Mouse (Mus musculus) cerebral cortex, adult 2 months (tissue): ENCODE measurements around the gene Atp5f1.

Source experiments
- WGBS: fragments of 180-500 bp; shearing (Covaris S2); methylation state at CpG from one replicate; pipeline ENCODE4 v1.1.7; 2018; 5-methylcytosine and 5-hydroxymethylcytosine counted together

Atp5f1 gene

DNA sequence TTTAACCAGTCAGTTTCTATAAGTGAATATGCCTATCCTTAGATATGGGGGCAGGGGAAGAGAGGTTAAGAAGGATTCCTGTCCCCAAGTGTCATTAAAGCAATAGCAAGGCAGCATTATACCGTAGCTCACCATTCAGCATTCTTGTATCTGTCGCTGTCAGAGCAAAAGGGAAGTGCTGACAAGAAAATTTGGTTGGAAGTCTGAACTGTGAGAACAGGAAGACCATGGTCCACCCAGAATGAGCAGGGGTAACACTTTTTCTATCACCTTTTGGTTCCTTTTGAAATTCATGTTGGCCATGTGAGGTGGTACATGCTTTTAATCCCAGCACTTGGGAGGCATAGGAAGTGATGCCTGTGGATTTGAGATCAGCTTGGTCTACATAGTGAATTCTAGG lies 28.8 kb downstream of the Atp5f1 start:
- WGBS = 90% methylated on average over 2 of the region's 2 CpGs

DNA sequence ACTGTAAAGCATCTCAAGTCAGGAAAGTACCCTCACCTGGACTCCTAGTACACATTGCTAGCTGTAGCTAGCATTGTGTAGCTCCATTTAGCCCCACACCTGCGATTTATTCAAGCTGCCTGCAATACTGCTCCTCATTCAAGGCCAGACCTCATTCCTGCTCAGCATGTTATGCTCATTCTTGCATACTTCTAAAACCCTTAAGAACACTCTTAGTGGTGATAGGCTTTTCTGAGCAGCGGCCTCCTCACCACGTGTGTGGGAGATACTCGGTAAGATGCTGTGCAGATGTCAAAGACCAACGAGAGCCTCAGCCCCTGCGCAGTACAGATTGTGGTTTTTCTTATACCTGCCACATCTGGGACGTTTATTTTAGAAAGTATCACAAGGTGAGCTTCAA lies 30.1 kb downstream of the Atp5f1 start:
- 83% methylated on average over 7 of the region's 7 CpGs for WGBS

DNA sequence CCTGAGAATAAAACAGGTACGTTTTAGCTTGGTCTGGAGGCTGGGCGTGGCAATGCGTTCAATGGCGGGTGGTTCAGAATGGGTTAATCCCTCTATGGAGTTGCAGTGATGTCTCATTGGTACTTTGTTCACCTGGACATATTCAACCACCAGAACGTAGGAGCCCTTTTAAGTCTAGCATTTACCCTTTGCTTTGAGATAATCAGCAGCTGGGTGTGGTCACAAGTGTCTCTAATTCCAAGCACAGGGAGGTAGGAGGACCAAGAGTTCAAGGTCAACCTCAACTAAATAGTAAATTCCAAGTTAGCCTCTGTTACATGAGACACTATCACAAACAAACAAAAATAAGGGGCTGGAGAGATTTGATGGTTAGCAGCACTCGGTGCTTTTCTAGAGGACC lies 31.1 kb downstream of the Atp5f1 start:
- WGBS = 89% methylated on average over 6 of the region's 6 CpGs

DNA sequence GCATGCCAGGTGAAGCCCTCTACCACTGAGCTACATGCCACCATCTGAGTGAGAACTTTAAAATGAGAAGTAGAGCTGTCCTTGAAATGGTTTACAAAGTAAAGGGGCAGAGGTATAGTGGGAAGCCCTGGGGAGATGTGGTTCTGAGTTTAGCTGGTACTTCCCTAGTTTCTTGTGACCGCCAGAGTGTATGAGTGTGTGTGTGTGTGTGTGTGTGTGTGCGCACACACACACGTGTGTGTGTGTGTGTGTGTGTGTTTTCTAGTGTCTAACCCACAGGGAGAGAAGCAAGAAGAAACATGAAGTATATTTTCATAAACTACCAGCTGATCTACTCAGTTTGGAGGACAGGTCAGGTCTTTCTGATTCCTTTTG lies 31.7 kb downstream of the Atp5f1 start:
- 82% methylated on average over 3 of the region's 3 CpGs for WGBS

DNA sequence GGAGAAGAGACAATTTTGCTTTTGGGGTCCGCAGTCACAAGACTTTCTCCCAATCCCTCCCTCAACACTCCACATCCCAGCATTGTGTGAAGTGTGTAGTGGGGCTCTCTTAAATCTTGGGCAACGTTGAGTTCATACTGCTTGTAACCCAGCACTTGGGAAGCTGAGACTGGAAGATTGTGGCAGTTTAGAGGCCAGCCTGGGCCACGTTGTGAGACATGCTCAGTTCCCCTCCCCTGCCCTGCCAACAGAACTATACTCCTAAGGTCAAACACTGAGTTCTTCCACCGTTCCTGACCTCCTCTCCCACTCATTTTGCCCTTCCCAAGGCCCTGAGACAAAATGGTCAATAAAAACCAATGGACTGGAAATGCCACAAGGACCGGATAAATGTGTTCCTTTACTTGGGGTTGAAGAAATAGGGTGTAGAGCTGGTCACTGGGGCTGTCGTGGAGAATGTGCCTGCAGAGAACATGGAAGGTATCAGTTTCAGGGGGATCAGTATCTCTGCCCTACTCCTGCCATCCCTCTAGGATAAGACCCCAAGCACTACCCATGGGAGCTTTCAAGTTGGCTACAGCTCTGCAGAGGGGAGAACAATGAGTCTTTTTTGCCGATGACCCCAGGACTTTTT lies 32.2 kb downstream of the Atp5f1 start:
- WGBS = 88% methylated on average over 7 of the region's 7 CpGs

DNA sequence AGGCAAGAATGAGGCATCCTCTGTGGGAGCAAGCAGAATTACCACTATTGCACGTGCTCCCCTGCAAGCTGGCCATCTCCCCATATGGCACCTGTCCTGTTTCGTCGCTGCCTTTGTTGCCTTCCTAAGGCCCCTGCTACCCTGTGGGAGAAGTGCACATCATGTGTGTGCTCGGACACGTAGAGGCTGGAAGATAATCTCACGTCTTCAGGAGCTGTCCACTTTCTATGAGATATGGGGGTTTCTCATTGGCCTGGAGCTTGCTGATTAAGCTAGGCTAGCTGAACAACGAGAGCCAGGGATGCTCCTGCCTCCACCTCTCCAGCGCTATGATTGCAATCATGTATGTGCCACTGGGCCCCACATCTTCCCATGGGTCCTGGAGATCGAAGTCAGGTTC lies 35.3 kb downstream of the Atp5f1 start:
- WGBS = 92% methylated on average over 9 of the region's 9 CpGs

DNA sequence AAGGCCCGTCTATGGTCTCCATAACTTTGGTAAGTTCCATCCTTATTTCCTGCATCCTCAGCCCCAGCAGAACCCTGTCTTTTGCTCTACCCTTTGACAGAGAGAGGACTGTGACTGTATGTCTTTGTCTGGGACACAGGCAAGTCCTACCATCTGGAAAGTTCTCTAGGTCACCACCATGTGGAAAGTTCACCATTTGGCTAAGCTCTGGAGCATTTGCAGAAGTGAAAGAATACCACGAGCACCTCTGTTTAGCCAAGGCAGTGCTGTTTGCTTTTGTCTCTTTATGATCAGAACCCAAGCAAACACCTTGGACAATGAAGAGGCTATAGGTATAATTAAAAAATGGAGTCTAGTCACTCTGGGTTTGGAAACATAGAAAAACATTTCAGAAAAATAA lies 37.9 kb downstream of the Atp5f1 start:
- 75% methylated on average over 2 of the region's 2 CpGs for WGBS

DNA sequence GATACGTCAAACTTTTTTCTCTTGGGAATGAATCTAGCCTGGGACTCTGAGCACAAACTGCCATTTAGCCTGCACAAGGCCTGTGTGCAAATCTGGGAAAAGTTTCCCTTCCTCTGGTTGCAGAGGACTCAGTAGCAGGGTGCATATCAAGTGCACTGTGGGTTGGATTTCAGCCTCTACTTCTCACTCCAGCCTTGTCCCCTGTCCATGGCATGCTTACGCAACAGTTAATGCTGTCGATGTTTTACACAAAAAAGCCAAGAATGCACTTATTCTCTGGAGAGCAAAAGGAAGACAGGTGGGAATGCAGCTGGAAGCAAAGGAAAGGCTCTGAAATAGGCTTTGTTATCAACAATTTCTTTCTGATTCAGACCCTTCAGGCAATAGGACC lies 41.5 kb downstream of the Atp5f1 start:
- WGBS = 70% methylated on average over 3 of the region's 3 CpGs

DNA sequence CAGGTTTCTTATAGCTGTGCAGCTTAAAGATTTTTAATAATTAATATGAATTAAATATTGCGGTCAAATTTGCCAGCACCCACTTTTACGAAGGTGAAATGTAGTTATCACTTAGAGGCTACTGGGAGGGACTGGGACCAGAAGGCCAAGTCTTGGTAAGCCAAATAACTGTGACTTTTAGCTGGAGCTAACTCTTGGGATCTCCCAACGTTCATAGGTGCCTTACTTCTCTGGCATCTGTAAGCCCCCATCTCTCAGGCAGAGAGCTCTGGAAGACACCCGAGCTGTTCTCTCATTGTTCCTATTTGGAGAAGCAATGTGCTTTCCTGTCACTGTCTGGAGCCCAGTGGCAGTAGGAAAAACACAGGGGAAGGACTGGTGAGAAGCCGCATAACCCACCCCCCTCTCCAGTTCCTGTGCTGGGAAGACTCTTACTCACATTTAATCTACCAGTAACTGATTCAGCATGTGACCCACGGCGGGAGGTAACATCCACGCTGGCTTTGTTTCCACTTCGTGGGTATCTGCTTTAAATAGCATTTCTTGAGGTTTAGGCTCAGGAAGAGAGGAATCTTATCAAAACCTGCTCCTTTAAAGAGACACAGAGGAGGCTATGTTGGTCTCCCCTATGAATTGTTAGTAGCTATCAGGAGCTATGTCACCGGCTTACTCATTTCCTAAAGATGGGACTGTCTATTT lies 42.1 kb downstream of the Atp5f1 start:
- 64% methylated on average over 10 of the region's 10 CpGs for WGBS

DNA sequence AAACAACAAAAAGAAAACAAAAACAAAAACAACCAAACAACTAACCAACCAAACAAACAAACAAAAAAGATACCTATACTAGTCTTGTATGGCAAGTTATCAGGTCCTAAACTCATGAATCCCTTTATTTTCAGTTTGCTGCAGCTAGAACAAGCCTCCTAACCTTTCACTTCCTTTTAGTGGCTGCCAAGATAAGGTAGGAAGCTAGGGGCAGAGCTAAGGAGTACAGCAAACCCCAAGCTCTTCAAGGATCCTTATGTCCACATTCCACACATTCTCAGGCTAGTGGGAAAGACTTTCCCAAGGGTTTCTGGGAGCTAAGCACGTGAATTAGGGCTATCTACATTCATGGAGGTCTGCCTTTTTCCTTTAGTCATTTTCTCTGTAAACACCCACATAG lies 44.6 kb downstream of the Atp5f1 start:
- 69% methylated on average over 1 of the region's 1 CpGs for WGBS

DNA sequence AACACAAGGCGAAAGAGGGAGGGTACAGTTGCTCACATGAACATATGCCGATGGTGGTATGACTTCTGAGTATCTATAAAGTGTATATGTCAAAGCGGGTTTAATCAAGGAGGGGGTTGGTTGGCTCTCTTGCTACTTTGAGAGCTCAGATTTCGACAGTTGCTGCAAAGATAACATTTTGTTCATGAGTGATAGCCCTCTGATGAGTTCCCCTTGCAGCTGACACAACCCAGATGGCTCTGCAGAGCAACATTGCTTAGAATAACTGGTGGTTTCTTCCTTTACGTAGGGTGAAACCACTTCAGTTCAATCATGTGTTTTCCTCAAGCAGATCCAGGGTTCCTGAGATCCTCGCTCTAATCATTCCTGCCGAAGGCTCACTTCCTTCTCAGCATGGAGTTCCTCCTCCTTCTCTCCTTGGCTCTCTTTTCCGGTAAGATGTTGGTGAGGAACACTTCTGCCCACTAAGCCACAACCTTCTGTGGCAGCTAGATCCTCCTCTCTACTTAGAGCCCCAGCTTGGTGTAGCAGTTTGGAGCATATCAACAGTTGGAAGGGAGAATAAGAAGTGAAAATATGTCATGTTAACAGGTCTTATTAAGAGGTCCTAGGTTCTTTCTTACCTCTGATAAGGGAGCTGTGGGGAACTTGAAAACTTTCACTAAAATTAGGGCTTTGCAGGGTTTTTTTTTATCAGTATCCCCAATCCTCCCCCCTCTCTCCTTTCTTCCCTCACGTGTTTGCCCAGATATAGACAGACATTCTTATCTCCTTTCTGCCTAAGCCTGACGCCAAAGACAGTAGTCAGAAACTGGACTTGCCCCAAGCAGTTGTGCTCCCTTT lies 45.8 kb downstream of the Atp5f1 start:
- 60% methylated on average over 10 of the region's 10 CpGs for WGBS

DNA sequence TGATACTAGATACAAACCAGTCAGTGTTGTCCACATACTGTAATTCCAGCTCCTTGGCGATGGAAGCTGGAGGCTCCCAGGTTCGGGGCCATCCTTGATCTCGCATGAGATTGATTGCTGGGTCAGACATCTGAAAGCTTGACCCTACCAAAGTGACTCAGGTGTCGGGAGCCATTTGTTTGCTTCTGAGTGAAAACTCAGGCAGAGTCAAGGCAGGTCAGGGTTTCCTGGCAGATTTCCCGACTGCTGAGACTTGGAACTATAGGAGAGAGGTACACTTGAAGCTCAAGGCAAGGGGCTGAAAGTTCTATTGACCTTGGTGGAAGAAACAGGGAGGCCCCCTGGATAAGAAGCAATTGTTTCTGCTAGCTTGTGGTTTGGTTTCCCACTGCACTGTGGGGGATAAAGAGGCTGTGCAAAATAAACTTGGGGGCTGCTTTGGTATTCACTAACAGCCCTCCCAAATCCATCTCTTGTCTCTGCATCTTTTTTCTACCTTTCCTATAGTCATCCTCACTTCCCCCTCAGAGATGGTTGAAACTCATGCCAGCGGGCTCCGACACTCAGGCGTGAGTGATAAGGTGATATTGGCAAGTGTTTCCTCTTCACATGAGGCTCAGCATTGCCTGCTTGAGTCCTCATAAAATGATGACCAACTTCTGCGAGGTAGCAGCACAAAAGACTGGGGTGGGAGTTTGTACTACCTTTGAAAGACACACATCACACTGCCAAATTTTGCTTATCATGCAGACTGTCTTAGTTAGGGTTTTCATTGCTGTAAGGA lies 47.6 kb downstream of the Atp5f1 start:
- 86% methylated on average over 9 of the region's 9 CpGs for WGBS

DNA sequence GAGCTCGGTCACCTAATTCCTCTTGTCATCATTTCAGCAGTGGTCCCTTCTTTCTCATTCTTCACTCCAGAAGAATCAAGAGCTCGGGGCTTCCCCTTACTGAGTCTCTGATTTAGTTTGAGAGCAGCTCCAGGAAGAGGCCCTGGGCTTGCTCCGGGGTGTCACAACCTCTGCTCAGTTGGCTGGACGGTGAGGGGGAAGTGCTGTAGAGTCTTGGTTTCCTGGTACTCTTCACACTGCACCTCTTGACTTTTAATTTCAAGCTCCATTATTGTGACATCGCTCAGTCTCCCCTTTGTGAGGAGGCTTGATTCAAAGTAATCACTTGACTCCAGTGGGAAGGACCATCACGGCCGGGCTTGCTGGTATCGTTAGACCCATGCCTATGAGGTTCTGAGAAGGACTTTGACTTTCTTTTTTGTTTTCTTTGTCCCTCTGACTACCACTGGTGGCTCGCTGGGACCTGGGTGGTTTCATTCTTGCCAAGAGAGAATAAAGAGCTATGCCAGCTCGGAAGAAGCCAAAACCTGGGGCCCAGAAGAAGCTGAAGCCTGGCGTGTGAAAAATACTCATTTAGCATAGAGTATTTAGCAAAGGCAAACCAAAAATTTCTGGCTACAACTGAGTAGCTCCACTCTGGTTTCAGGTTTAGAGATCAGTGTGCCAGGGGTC lies 49.2 kb downstream of the Atp5f1 start:
- WGBS = 71% methylated on average over 11 of the region's 11 CpGs

DNA sequence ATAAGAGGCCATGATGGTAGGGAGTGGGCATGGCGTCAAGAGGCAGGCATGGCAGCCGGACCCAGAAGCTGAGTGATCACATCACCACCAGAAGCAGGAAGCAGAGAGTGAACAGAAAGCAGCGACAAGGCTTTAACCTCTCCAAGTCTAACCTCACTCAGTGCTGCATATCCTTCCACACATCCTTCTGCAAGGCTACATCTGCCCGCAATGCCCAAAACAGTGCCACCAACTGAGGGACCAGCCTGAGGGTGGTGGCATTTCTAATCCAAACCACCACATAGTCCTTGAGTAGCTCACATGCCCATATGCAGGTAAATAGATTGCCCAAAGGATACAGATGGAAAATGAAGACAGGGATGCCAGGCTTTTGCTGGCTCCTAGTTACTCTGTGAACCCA lies 50.9 kb downstream of the Atp5f1 start:
- 85% methylated on average over 4 of the region's 4 CpGs for WGBS

DNA sequence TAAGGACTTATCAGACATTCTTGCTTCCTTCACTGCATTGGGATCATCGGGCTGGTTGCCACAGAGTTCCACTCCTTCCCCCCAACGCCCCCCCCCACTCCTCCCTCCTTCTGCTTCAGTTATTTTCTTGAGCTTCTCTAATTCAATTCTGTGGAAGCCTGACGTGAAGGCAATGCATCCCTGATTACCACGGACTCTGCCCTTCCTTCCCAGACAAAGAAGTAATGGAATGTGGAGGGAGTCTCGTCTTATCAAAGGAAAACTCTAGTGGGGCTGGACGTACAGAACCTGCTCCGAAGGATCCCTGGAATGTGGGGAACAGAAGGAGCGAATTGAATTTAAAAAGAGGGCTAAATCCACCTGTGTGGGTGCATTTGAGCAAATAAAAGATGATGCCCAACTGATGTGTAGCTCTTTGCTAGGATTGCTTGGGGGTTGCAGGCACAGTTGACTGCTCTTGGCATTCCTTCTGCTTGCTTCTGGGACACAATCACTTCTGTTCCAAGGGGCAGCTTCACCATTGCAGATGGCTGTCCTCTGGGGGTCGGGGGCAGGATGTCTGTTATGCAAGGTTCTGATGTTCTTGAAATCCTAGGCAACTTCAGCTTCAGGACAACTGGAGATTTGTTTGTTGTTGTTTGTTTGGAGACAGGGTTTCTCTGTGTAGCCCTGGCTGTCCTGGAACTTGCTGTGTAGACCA lies 51.8 kb downstream of the Atp5f1 start:
- WGBS = 60% methylated on average over 9 of the region's 9 CpGs

DNA sequence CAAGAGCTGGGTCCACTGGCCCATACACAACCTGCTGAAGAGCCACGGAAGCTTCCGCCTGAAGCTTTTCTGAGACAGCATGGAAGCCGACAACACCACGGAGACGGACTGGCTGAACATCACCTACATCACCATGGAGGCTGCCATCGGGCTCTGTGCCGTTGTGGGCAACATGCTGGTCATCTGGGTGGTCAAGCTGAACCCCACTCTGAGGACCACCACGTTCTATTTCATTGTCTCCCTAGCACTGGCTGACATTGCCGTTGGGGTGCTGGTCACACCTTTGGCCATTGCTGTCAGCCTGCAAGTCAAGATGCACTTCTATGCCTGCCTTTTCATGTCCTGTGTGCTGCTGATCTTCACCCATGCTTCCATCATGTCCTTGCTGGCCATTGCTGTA lies 55.2 kb downstream of the Atp5f1 start:
- WGBS = 93% methylated on average over 9 of the region's 9 CpGs

DNA sequence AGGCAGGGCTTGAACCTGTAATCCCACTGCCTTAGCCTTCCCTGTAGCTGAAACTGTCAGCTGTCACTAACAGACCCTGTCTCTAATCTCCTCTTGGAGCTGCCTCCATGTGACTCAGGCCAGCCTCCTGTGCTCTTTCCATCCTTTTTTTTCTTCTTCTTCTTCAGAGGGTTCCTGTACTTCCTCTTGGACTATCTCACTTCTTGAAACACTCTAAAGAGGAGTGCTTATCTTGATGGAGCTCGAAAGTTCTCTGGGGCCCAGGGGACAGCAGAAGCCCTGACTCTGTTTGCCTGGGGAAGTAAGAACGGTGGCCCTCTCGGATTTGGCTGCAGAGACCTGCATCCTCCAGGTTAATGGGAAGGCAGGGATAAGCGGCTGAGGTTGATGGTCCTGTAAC lies 55.7 kb downstream of the Atp5f1 start:
- WGBS = 83% methylated on average over 4 of the region's 4 CpGs

DNA sequence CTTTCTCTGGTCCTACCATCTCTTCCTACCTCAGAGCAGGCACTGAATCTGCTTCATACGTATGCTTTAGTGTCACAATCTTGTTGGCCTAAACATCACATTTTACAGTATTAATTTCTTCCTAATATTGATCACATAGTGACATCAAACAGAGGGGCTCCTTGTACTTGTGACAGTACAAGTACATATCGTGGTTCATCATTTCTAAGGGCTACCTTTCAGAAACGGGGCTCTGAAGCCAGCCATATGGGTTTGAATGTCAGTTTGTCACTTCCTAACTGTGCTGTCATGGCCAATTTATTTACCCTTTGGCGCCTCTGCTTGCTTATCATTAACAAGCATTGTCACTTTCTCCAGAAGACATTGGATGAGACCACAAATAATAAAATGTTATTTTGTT lies 58.4 kb downstream of the Atp5f1 start:
- 85% methylated on average over 4 of the region's 4 CpGs for WGBS

DNA sequence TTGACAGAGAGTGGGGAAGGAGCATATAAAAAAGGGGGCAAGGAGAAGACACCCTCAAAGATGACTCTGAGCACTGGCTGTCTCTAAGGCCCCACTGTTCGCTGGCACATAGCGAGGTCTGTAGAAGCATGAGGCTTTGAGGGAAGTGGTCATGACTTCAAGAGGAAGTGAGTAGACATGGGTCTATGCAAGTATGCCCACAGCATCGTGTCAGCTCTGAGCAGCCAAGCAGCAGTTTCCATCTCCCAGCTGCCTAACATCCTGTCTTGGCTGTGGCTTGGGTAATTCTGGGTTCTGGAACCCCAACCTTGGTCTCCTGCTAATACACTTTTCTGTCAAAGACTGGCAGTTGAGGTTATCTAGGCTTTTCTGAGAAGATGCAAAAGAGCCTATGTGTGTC lies 59.2 kb downstream of the Atp5f1 start:
- 75% methylated on average over 3 of the region's 3 CpGs for WGBS

DNA sequence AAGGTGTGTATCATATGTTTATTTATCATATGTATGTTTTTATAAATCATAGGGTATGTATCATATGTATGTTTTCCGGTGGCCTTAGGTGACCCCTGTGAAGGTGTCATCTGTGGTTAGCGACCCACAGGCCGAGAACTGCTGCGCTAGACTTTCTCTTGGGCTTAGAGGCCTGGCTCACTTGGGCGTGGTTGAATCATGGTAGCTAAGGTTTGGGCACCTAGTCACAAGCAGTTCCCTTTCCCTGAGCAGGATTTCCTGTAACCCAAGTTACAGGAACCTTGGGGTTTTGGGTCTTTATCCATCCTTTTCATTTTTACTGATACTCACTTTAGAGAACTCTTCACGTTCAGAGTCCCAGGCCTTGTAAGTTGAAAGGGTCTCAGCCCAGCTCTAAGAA lies 59.6 kb downstream of the Atp5f1 start:
- 79% methylated on average over 6 of the region's 6 CpGs for WGBS
